In genomic region chr19:38981966-38982365, GRCm38 (mm10) we compare ENCODE assay signal across 9 mouse cellular contexts. TPM values are rescaled to one million over a fixed set of nuclear protein-coding genes. Genes with fewer than 3 reads are reported as not detected.
A peak's percentile ranks its signal among the peaks of the same experiment; 100 is the strongest.
DNase-seq lines count a peak whose midpoint lies in the region; ATAC-seq and TF ChIP-seq lines count a peak whose summit lies in the region.
"Had no signal": no experiment of that assay in that cellular context is flagged by ENCODE, and none has a peak within 500 bp of the region (broad histone marks: within the 10 kb centered on the region; RNA-seq: fewer than 3 reads in every experiment).

No protein-coding gene starts in this region.

- peak; percentile 81 for DNase-seq in intestine, embryonic 14.5 days (ENCODE audit: low spot score)
- peak; percentile 10 to 34 for DNase-seq in adrenal gland, postnatal 4 days (ENCODE audit: low spot score in 2 of 2)
- DNase-seq in embryonic facial prominence, embryonic 14.5 days (ENCODE audit: low spot score) = peak; percentile 72
- DNase-seq in left cerebral cortex, postnatal 36 days (ENCODE audit: low spot score in 2 of 2) = peak; percentile 60 to 68
- DNase-seq in thymus, adult 2 months = peak; percentile 69

- no peak for TF ChIP-seq POLR2A in thymus, adult 2 months (IDR thresholded peaks at IDR 0.05; ENCODE audit: control insufficient read depth, extremely low read depth, insufficient read depth, low read length, poor library complexity)

- H3K27me3 ChIP-seq in intestine, embryonic 14.5 days (replicated peaks; ENCODE audit: control insufficient read depth, insufficient read depth, low read length) = no peaks in the 10 kb centered on the region
- no peaks in the 10 kb centered on the region for H3K27me3 ChIP-seq in intestine, embryonic 16.5 days (replicated peaks; ENCODE audit: control insufficient read depth, insufficient read depth, low read length)
- H3K27me3 ChIP-seq in embryonic facial prominence, embryonic 14.5 days (replicated peaks; ENCODE audit: control insufficient read depth, insufficient read depth, low read length) = no peaks in the 10 kb centered on the region
- H3K27me3 ChIP-seq in hindbrain, embryonic 15.5 days = no peaks in the 10 kb centered on the region
- no peaks in the 10 kb centered on the region for H3K27me3 ChIP-seq in thymus, adult 2 months (ENCODE audit: control insufficient read depth, insufficient read depth, low read length)

- no peak for ATAC-seq in intestine, embryonic 14.5 days (replicated peaks; ENCODE audit: low FRiP score, low TSS enrichment, low read depth)
- no peak for ATAC-seq in intestine, embryonic 16.5 days
- no peak for ATAC-seq in embryonic facial prominence, embryonic 14.5 days (ENCODE audit: low read depth)
- ATAC-seq in hindbrain, embryonic 15.5 days (ENCODE audit: low FRiP score, low read depth) = 0 out of 2 replicates have a peak, but pooled peaks have one; percentile 51
- peak; percentile 51; the same call in 1 of the 2 replicates for ATAC-seq in neutrophil, adult 5-6 weeks (ENCODE audit: extremely low read depth, insufficient number of reproducible peaks, low FRiP score, poor library complexity, severe bottlenecking)

- H3K27ac ChIP-seq in intestine, embryonic 14.5 days (ENCODE audit: low read depth) = no peak overlapping the region
- H3K27ac ChIP-seq in intestine, embryonic 16.5 days (ENCODE audit: low read length) = no peak overlapping the region
- no peak overlapping the region for H3K27ac ChIP-seq in embryonic facial prominence, embryonic 14.5 days (replicated peaks; ENCODE audit: low read depth, low read length)
- H3K27ac ChIP-seq in hindbrain, embryonic 15.5 days (replicated peaks) = no peak overlapping the region
- H3K27ac ChIP-seq in thymus, adult 2 months (ENCODE audit: control insufficient read depth, insufficient read depth, low read length) = no peak overlapping the region

- WGBS in intestine, embryonic 14.5 days = 0% methylated on average over 1 of the region's 1 CpGs
- WGBS in intestine, embryonic 16.5 days = 0% methylated on average over 1 of the region's 1 CpGs
- WGBS in embryonic facial prominence, embryonic 14.5 days = 3% methylated on average over 1 of the region's 1 CpGs
- 0% methylated on average over 1 of the region's 1 CpGs for WGBS in hindbrain, embryonic 15.5 days
- WGBS in thymus, adult 2 months = 0% methylated on average over 1 of the region's 1 CpGs

- H3K4me1 ChIP-seq in intestine, embryonic 14.5 days (replicated peaks; ENCODE audit: control insufficient read depth, insufficient read depth, low read length) = no peaks in the 10 kb centered on the region
- no peaks in the 10 kb centered on the region for H3K4me1 ChIP-seq in intestine, embryonic 16.5 days (ENCODE audit: control insufficient read depth, insufficient read depth, low read length)
- H3K4me1 ChIP-seq in embryonic facial prominence, embryonic 14.5 days (ENCODE audit: control insufficient read depth, insufficient read depth, low read length) = no peaks in the 10 kb centered on the region
- H3K4me1 ChIP-seq in hindbrain, embryonic 15.5 days (replicated peaks) = no peaks in the 10 kb centered on the region
- H3K4me1 ChIP-seq in thymus, adult 2 months (replicated peaks; ENCODE audit: control insufficient read depth, insufficient read depth, low read length) = no peaks in the 10 kb centered on the region

- no peaks in the 10 kb centered on the region for H3K36me3 ChIP-seq in intestine, embryonic 14.5 days (ENCODE audit: control insufficient read depth, insufficient read depth, low read length)
- no peaks in the 10 kb centered on the region for H3K36me3 ChIP-seq in intestine, embryonic 16.5 days (ENCODE audit: control insufficient read depth, insufficient read depth, low read length)
- no peaks in the 10 kb centered on the region for H3K36me3 ChIP-seq in embryonic facial prominence, embryonic 14.5 days (ENCODE audit: control insufficient read depth, insufficient read depth, low read length)
- no peaks in the 10 kb centered on the region for H3K36me3 ChIP-seq in hindbrain, embryonic 15.5 days
- no peaks in the 10 kb centered on the region for H3K36me3 ChIP-seq in thymus, adult 2 months (ENCODE audit: control insufficient read depth, insufficient read depth, low read length)

- intact Hi-C loops in left cerebral cortex, postnatal 36 days (cut with DNase I) = loop anchor here (2.0 to 10.0 kb wide), 2 partner anchors 1243 to 1353 kb away; no protein-coding TSS in a partner anchor

- TF ChIP-seq CTCF in thymus, adult 2 months (IDR thresholded peaks at IDR 0.05; ENCODE audit: borderline replicate concordance, control insufficient read depth, extremely low read depth, insufficient read depth, low read length, poor library complexity) = no peak

- H3K9me3 ChIP-seq in intestine, embryonic 14.5 days (ENCODE audit: control insufficient read depth, low read length) = no peaks in the 10 kb centered on the region
- no peaks in the 10 kb centered on the region for H3K9me3 ChIP-seq in intestine, embryonic 16.5 days (ENCODE audit: control insufficient read depth, low read length)
- no peaks in the 10 kb centered on the region for H3K9me3 ChIP-seq in embryonic facial prominence, embryonic 14.5 days (ENCODE audit: control insufficient read depth, low read length)
- no peaks in the 10 kb centered on the region for H3K9me3 ChIP-seq in hindbrain, embryonic 15.5 days

- no peak overlapping the region for H3K9ac ChIP-seq in intestine, embryonic 14.5 days (ENCODE audit: low read length)
- no peak overlapping the region for H3K9ac ChIP-seq in intestine, embryonic 16.5 days (ENCODE audit: low read depth, low read length)
- no peak overlapping the region for H3K9ac ChIP-seq in embryonic facial prominence, embryonic 14.5 days (ENCODE audit: low read depth, low read length)
- no peak overlapping the region for H3K9ac ChIP-seq in hindbrain, embryonic 15.5 days

- H3K4me3 ChIP-seq in intestine, embryonic 14.5 days (ENCODE audit: low read depth, low read length) = no peak overlapping the region
- no peak overlapping the region for H3K4me3 ChIP-seq in intestine, embryonic 16.5 days (ENCODE audit: low read length)
- H3K4me3 ChIP-seq in embryonic facial prominence, embryonic 14.5 days (ENCODE audit: low read depth, low read length) = no peak overlapping the region
- no peak overlapping the region for H3K4me3 ChIP-seq in hindbrain, embryonic 15.5 days
- no peak overlapping the region for H3K4me3 ChIP-seq in thymus, adult 2 months (ENCODE audit: control insufficient read depth, insufficient read depth, low read length)
- H3K4me3 ChIP-seq: myocyte had no signal

- no peak overlapping the region for H3K4me2 ChIP-seq in intestine, embryonic 14.5 days (ENCODE audit: low read length)
- H3K4me2 ChIP-seq in intestine, embryonic 16.5 days (ENCODE audit: low read depth, low read length) = no peak overlapping the region
- no peak overlapping the region for H3K4me2 ChIP-seq in embryonic facial prominence, embryonic 14.5 days (ENCODE audit: low read depth, low read length)
- H3K4me2 ChIP-seq in hindbrain, embryonic 15.5 days = no peak overlapping the region

RNA-seq across cellular contexts. Expression of gene Cyp2c55, which starts 24.9 kb away (rescaled TPM):
- 1.2 and 1.3 TPM in 2 replicates for polyA plus RNA-seq in intestine, embryonic 14.5 days (2014; fragmentation: Nextera tagmentation; extraction: Ambion mirVana)
- polyA plus RNA-seq in intestine, embryonic 16.5 days (2015; fragmentation: Nextera tagmentation; extraction: Ambion mirVana) = 1.1 TPM in 2 replicates
- under 1 TPM in 1 of 2 experiments, not detected in 1; 0.14 TPM for total RNA-seq in adrenal gland, postnatal 4 days (2021)
- polyA plus RNA-seq in embryonic facial prominence, embryonic 14.5 days (2014; fragmentation: Nextera tagmentation; extraction: Ambion mirVana) = not detected in 2 replicates
- polyA plus RNA-seq in hindbrain, embryonic 15.5 days (2015; fragmentation: Nextera tagmentation; extraction: Ambion mirVana) = 0.08 TPM in 1 of 2 replicates, not detected in the other
- under 1 TPM in 1 of 2 experiments, not detected in 1; 0.32 TPM for total RNA-seq in left cerebral cortex, postnatal 36 days (2021)
- not detected in 2 replicates for total RNA-seq in neutrophil, adult 5-6 weeks (2017)
- not detected in 2 replicates for polyA plus RNA-seq in thymus, adult 2 months (2012; rRNA removed)
- polyA plus RNA-seq: myocyte had no signal

RNA-seq across cellular contexts. Expression of gene Hells, which starts 51.3 kb away (rescaled TPM):
- 56.6 and 63.0 TPM in 2 replicates for polyA plus RNA-seq in intestine, embryonic 14.5 days (2014; fragmentation: Nextera tagmentation; extraction: Ambion mirVana)
- polyA plus RNA-seq in intestine, embryonic 16.5 days (2015; fragmentation: Nextera tagmentation; extraction: Ambion mirVana) = 29.6 and 37.8 TPM in 2 replicates
- total RNA-seq in adrenal gland, postnatal 4 days (2021) = 10 to 100 TPM; 25.5 to 29.6 TPM
- polyA plus RNA-seq in embryonic facial prominence, embryonic 14.5 days (2014; fragmentation: Nextera tagmentation; extraction: Ambion mirVana) = 35.4 and 39.3 TPM in 2 replicates
- polyA plus RNA-seq in hindbrain, embryonic 15.5 days (2015; fragmentation: Nextera tagmentation; extraction: Ambion mirVana) = 10.9 and 12.4 TPM in 2 replicates
- 1 to 10 TPM; 2.1 to 7.1 TPM for total RNA-seq in left cerebral cortex, postnatal 36 days (2021)
- 6.6 and 12.2 TPM in 2 replicates for total RNA-seq in neutrophil, adult 5-6 weeks (2017)
- polyA plus RNA-seq in thymus, adult 2 months (2012; rRNA removed) = 4.8 and 5.6 TPM in 2 replicates

Comparison
In these comparisons a context has a peak if more than half of its experiments do, and no peak if none do; other contexts are left out.
1. ATAC-seq: peak in hindbrain, embryonic 15.5 days (single experiment) and neutrophil, adult 5-6 weeks (single experiment); none in intestine, embryonic 14.5 days (single experiment), intestine, embryonic 16.5 days (single experiment) and embryonic facial prominence, embryonic 14.5 days (single experiment).
2. DNase-seq: peak in every context shown above with its lines; median percentile 81 in intestine, embryonic 14.5 days; 72 in embryonic facial prominence, embryonic 14.5 days; 69 in thymus, adult 2 months; 64 in left cerebral cortex, postnatal 36 days; 22 in adrenal gland, postnatal 4 days.